Mouse (Mus musculus) heart, adult 18-20 months (tissue): Measurements from ENCODE around the gene Gm21887. TPM values are rescaled to one million over a fixed set of nuclear protein-coding genes. Genes with fewer than 3 reads are reported as not detected.
A peak's percentile ranks its signal among the peaks of the same experiment; 100 is the strongest.
"Not testable (repeated sequence)": the region's sequence is repeated elsewhere in the genome, so short reads cannot be mapped to it uniquely, and the experiment has no call there.

Source experiments
- DNase-seq, 2 experiments: peaks; one replicate each; pipeline ENCODE4 v3.0.0; 2021 to 2022; ENCODE audit warnings: mixed read lengths in 1 of 2
- total RNA-seq, 2 experiments: library from RNA; stranded (reverse); gene quantifications; 2 replicates each; pipeline ENCODE4 v1.2.3; 2021

Gene Gm21887
- total RNA-seq, 2 experiments from 2014 or later, result 43.1 to 43.4 TPM

DNA sequence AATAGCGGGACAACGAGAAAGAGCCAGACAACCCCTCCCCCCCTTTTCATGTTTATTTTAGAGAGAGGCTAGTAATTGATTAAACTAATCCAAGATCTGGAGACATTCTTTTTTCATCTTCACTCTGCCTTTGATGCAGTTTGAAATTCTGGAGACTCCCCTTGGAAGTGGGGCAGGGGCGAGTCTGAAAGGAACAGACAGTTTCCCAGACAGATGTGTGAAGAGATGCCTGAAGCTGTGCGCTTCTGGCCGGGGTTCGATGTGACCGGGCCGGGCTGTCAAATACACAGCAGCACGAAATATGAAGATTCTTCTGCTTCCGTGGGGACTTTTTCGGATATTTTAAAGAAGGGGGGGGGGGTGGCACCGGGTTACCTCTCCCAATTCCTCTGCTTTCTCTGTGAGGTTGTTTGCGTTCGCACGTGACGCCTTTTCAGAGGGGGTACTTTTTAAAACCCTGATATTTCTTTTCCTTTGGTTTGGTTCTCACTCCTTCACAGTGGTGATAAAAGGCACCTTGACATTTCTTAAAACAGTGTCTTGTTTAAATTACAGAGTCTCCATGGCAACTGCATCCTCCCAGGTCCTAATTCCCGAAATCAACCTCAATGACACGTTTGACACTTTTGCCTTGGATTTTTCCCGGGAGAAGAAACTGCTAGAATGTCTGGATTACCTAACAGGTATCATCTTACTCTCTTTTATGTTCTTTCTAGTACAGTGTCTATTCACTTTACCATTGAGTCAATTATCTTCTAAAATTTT is 25.9 kb upstream of the Gm21887 start:
- peak in 1 of 2 experiments; percentile 50 for DNase-seq

DNA sequence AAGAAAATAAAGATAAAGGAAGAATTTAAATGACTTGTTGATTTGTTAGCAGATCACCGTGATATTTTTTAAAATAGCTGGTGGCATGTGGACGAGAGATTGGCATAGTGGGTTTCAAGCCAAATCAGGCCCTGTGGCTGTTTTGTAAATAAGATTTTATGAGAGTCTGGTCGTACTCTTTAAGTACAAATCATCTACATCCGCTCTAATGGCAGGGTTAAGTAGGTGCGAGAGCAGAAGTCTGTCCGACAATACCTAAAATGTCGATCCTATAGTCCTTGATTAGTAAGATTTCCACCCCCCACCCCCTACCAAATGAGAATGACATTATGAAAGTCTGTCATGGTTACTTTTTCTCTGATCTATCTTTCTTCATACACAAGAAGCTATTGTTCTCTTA is 25.1 kb upstream of the Gm21887 start:
- DNase-seq, result peak in 1 of 2 experiments; percentile 49

DNA sequence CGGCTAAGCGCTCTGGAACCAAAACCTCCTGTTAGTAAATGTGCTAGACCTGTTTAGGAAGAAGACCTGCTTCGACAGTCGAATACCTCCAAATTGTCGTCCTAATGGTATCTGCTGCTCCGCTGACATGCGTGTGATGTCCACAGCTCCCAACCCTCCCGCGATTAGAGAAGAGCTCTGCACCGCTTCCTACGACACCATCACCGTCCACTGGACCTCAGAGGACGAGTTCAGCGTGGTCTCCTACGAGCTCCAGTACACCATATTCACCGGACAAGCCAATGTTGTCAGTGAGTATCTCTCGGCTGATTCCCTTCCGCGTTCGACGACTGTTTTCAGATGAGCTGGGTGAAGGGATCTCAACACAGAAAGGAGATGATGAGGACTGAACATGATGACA is 24.6 kb upstream of the Gm21887 start:
- peak in 1 of 2 experiments; percentile 68 for DNase-seq

DNA sequence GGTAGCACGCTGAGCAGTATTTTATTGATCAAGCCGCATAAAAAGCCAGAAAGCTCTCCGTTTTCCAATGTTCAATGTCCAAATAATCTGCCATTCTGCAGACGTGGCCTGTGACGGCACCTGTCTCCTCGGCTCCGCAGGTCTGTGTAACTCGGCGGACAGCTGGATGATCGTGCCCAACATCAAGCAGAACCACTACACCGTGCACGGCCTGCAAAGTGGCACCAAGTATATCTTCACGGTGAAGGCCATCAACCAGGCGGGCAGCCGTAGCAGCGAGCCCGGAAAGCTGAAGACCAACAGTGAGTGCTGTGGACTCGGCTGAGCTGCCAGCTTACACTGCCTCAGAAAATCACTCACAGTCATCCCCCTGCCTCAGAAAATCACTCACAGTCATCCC is 23.7 kb upstream of the Gm21887 start:
- DNase-seq, result peak in 1 of 2 experiments; percentile 66

DNA sequence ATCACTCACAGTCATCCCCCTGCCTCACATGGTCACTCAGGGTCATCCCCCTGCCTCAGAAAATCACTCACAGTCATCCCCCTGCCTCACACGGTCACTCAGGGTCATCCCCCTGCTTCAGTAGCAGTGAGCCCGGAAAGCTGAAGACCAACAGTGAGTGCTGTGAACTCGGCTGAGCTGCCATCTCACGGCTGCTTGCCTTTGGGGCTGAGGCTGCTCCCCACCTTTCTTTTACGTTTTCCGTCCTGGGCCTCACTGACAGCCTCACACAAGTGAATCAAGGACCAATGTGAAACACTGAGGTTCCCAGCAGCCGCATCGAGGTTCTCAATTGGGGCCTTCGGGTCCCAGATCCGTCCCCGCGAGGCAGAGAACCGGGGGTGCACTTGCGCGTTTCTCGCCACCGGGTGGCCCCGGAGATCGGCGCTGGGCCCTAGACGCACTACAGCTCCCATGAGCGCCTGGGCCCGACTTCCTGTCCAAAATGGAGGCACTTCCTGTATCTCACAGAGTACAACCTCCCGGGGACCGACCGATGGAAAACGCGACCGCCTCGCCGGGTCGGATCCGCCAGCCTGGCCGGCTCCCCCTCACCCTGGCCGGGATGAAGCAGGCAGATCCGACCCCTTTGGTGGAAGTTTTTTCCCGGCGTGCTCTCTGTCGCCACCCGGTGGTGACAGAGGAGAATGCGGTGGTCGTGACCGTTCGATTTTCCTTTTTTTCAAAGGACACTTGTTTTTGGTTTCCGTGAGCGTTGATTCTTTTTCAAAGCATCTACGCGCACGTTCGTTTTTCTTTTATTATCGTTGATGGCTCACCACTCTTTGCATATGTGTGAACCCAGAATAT is 22.7 kb upstream of the Gm21887 start:
- DNase-seq, result peak; percentile 76 to 97

DNA sequence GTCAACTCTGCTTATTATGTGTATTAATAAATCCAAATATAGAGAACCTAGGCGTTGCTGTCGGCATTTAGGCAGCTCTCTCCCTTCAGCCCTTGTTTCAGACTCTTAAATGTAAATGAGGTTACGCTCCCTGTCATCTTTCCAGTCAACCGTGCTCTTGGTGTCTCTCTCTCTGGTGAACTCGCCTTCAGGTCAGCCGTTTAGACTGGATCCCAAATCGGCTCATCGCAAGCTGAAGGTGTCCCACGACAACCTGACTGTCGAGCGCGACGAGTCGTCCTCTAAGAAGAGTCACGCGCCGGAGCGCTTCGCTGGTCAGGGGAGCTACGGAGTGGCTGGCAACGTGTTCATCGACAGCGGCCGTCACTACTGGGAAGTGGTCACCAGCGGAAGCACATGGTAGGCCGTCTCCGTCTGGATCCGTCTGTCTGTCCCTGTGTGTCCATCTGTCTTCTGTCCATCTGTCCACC is 22.1 kb upstream of the Gm21887 start:
- peak in 1 of 2 experiments; percentile 84 for DNase-seq

DNA sequence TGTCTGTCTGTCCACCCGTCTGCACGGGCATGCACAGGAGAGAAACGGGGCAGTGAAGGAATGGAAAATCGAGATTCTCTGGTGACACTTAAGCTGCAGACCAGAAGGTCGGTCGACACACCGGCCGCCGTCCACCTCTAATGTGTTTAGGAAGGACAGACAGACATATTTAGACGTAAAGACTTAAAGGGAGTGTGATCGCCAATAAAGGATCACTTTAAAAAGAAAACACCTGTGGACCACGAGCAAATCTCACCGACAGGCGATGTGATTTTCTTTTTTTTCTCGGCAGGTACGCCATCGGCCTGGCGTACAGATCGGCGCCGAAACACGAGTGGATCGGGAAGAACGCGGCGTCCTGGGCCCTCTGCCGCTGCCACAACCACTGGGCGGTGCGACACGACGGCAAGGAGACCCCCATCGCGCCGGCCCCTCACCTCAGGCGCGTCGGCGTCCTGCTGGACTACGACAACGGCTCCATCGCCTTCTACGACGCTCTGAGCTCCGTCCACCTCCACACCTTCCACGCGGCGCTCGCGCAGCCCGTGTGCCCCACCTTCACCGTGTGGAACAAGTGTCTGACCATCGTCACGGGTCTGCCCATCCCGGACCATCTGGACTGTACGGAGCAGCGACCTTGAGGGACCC is 20.8 kb upstream of the Gm21887 start:
- peak in 1 of 2 experiments; percentile 75 for DNase-seq

DNA sequence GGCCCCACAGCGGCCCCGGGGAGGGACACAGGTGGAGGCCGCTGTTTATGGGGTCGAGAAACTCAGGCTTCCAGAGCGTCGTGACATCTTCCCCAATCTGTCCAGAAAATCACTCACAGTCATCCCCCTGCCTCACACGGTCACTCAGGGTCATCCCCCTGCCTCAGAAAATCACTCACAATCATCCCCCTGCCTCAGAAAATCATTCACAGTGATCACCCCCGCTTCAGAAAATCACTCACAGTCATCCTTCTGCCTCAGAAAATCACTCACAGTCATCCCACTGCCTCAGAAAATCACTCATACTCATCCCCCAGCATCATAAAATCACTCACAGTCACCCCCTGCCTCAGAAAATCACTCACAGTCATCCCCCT is 20.3 kb upstream of the Gm21887 start:
- not testable (repeated sequence) for DNase-seq

DNA sequence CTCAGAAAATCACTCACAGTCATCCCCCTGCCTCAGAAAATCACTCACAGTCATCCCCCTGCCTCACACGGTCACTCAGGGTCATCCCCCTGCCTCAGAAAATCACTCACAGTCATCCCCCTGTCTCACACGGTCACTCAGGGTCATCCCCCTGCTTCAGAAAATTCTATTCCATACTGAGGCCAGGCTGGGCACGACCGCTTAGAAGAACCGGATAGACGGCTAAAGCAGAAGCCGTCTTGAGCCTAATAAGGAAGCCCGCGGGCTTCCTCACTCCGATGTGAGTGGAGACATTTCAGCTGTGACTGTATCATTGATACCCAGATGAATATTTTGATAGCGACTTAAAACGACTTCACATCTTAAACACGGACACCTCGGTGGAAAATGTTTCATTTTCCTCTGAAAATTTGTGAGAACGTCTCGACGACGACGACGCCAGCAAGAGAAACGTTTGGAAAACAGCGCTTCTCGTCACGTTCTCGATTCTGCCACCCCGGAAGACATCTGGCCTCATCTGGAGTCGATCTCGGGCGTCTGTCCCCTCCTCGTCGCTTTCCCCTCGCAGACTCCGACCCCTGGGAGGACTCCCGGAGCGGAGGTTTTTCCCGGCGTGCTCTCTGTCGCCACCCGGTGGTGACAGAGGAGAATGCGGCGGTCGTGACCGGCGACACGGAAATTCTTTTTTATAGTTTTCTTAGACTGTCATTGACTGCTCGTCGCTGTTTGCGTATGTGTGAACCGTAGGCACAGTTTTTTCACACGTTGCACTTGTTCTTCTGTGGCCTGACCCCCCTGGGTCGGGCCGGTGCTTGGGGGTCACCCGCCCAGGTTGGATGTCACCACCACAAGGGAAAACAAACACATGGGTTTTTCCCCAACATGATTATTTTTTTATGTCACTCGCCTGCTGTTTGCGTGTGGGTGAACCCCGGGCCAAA is 19.5 kb upstream of the Gm21887 start:
- DNase-seq, result peak; percentile 57 to 93

DNA sequence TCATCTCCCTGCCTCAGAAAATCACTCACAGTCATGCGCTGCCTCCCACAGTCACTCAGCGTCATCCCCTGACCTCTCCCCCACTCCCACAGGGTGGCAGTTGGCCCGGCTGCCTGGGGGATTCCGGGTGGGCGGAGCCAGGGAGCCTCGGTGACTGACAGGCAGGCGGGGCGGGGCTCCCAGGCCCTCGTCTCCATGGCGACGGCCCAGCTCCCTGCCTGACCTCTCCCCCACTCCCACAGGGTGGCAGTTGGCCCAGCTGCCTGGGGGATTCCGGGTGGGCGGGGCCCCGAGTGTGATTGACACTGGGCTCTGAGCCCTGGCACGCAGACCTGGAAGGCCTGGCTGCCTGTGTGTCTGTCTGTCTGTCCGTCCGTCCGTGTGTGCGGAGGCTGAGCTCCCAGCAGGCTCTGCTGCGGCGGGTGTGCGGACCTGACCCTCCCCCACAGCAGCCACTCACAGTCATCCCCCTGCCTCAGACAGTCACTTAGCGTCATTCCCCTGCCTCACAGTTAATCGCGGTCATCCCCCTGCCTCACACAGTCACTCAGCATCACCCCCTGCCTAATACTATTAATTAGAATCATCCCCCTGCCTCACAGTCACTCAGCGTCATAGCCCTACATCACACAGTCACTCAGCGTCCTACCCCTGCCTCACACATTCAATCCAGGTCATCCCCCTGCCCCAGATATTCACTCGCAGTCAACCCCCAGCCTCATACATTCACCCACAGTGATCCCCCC is 18.2 kb upstream of the Gm21887 start:
- peak; percentile 97 to 100 for DNase-seq

DNA sequence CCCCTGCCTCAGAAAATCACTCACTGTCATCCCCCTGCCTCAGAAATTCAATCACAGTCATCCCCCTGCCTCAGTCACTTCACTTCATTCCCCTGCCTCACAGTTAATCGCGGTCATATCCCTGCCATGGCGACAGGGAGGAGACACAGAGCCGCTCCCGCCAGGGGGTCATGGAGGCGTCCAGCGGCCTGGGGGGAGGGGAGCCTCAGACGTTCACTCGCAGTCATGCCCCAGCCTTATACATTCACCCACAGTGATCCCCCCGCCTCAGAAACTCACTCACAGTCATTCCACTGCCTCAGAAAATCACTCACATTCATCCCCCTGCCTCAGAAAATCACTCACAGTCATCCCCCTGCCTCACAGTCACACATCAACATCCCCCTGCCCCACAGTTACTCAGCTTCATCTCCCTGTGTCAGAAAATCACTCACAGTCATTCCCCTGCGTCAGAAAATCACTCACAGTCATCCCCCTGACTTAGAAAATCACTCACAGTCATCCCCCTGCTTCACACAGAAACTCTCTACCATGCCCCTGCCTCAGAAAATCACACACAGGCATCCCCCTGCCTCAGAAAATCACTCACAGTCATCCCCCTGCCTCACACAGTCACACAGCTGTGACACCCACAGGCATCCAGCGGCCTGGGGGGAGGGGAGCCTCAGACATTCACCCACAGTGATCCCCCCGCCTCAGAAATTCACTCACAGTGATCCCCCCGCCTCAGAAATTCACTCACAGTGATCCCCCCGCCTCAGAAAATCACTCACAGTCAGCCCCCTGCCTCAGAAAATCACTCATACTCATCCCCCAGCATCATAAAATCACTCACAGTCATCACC is 17.2 kb upstream of the Gm21887 start:
- DNase-seq, result peak in 1 of 2 experiments; percentile 54

DNA sequence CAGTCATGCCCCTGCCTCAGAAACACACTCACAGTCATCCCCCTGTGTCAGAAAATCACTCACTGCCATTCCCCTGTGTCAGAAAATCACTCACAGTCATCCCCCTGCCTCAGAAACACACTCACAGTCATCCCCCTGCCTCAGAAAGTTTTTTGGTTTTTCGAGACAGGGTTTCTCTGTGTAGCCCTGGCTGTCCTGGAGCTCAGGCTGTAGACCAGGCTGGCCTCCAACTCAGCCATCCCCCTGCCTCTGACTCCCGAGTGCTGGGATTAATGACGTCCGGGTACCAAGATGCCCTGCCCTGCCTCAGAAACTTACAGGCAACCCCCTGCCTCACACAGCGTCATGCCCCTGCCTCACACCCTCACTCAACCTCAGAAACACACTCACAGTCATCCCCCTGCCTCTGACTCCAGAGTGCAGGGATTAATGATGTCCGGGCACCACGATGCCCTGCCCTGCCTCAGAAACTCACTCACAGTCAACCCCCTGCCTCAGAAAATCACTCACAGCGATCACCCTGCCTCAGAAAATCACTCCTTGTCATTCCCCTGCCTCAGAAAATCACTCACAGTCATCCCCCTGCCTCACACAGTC is 16.4 kb upstream of the Gm21887 start:
- DNase-seq, result peak in 1 of 2 experiments; percentile 58

DNA sequence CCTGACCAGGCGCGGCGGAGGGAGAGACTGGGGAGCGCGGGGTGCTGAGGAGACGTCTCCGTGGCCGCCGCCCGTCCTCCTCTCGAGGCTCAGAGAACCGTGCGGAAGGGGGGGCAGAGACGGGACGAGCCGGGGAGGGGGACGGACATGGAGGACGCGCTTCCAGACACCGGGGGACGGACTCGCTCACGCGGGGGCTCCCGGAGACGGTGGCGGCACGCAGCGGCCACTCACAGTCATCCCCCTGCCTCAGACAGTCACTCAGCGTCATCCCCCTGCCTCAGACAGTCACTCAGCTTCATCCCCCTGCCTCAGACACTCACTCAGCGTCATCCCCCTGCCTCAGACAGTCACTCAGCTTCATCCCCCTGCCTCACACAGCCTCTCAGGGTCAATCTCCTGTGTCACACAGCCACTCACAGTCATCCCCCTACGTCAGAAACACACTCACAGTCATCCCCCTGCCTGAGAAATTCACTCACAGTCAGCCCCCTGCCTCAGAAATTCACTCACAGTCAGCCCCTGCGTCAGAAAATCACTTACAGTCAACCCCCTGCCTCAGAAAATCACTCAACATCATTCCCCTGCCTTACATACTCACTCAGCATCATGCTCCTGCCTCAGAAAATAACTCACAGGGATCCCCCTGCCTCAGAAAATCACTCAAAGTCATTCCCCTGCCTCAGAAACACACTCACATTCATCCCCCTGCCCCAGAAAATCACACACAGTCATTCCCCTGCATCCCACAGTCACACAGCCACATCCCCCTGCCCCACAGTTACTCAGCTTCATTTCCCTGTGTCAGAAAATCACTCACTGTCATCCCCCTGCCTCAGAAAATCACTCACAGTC is 15.2 kb upstream of the Gm21887 start:
- peak in 1 of 2 experiments; percentile 79 for DNase-seq

DNA sequence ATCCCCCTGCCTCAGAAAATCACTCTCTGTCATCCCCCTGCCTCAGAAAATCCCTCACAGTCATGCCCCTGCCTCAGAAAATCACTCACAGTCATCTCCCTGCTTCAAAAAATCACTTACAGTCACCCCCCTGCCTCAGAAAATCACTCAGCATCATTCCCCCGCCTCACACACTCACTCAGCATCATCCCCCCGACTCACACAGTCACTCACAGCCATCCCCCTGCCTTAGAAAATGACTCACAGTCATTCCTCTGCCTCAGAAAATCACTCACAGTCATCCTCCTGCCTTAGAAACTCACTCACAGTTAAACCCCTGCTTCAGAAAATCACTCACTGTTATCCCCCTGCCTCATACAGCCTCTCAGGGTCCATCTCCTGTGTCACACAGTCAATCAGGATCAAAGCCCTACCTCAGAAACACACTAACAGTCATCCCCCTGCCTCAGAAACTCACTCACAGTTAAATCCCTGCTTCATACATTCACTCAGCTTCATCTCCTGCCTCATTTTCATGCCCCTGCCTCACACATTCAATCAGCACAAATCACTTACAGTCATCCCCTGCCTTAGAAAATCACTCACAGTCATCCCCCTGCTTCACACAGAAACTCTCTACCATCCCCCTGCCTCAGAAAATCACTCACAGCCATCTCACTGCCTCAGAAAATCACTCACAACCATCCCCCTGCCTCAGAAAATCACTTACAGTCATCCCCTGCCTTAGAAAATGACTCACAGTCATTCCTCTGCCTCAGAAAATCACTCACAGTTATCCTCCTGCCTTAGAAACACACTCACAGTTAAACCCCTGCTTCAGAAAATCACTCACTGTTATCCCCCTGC is 14.4 kb upstream of the Gm21887 start:
- DNase-seq, result peak in 1 of 2 experiments; percentile 63

DNA sequence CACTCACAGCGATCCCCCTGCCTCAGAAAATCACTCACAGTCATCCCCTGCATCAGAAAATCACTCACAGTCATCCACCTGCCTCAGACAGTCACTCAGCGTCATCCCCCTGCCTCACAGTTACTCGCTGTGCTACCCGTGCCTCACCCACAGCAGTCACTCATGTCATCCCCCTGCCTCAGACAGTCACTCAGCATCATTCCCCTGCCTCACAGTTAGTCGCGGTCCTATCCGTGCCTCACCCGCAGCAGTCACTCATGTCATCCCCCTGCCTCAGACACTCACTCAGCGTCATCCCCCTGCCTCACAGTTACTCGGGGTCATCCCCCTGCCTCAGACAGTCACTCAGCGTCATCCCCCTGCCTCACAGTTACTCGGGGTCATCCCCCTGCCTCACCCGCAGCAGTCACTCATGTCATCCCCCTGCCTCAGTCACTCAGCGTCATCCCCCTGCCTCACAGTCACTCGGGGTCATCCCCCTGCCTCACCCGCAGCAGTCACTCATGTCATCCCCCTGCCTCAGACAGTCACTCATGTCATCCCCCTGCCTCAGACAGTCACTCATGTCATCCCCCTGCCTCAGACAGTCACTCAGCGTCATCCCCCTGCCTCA is 13.4 kb upstream of the Gm21887 start:
- peak in 1 of 2 experiments; percentile 56 for DNase-seq

DNA sequence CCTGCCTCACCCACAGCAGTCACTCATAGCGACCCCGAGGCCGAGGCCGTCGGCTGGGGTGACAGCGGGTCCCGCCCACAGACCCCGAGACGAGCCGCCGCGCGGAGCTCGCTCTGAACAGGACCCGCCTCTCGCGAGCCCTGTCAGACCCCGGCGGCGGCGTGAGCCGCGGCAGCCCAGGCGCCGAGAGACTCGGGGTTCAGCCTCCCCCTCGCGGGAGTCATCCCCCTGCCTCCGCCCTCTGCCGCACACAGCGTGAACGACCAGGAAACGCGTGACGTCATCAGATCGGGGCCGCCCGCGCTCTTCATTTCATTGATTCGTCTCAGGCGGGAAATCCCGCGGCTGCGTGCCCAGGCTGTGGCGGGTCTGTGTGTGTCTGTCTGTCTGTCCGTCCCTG is 12.5 kb upstream of the Gm21887 start:
- peak; percentile 78 to 95 for DNase-seq

DNA sequence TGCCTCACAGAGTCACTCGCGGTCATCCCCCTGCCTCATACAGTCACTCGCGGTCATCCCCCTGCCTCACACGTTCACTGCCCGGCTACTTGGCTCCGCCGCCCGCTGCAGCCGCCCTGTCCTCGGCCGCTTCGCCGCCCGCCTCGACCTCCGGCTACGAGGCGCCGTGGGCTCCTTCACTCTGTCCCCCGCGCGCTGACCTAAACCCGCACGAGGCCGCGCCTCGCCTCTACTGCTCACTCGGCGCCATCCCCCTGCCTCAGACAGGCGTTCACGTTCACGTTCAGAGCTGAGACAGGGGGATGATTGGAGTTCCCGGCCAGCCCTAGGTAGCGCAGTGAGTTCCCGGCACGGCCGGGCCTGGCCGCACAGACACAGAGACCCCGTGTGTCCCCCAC is 12.0 kb upstream of the Gm21887 start:
- not testable (repeated sequence) for DNase-seq
